Mouse (Mus musculus): ENCODE data around the gene Hnrnpa1.

DNA sequence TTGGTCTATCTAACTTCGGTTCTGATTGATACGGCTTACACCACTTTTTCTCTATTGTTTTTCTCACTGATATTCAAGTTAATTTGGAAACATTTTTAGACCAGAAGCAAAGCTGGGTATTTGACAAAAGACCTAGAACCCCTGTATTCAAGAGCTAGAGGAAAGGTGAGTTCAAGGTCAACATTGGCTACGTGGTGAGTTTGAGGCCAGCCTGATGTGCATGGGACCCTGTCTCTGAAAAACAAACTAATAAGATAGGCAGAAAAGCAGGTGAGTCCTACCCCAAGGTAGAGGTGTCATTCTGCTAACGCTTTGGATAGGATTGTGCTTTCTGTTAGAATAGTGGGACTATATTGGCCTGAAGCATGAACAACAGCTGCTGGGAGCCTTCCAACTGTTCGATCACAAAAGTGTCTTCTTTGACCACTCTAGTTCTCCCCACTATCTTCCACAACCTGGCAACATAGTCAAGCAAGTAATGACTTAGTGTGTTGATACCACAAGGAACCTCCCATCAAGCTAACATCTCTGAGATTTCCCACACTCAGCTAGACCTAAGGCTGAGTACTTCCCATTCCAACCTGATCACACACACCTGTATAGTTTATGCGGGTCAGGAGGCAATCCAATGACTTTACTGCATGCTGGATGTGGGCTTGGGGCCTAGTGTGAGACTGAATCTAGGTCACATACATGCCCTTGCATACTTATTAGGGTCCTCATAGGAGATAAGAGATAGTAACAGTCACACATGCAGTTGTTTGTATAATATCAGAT is 16.2 kb downstream of the Hnrnpa1 start:
- no peak for TF ChIP-seq GATA1 (IDR thresholded peaks at IDR 0.05; ENCODE audit: borderline replicate concordance, low read length)
- no peak for TF ChIP-seq FLI1 (IDR thresholded peaks at IDR 0.05; ENCODE audit: low read length)
